Mouse (Mus musculus) heart, postnatal 0 days (tissue): ENCODE data around the gene Dhx30.

Experiments
- CTCF ChIP-seq: IDR thresholded peaks from 2 replicates; pipeline ENCODE4 v1.5.1; 2016; ENCODE audit warnings: antibody characterized with exemption, control low read depth, low read depth
- EP300 ChIP-seq: IDR thresholded peaks from 2 replicates; pipeline ENCODE4 v1.6.1; 2016; ENCODE audit warnings: antibody characterized with exemption, low read depth

DNA sequence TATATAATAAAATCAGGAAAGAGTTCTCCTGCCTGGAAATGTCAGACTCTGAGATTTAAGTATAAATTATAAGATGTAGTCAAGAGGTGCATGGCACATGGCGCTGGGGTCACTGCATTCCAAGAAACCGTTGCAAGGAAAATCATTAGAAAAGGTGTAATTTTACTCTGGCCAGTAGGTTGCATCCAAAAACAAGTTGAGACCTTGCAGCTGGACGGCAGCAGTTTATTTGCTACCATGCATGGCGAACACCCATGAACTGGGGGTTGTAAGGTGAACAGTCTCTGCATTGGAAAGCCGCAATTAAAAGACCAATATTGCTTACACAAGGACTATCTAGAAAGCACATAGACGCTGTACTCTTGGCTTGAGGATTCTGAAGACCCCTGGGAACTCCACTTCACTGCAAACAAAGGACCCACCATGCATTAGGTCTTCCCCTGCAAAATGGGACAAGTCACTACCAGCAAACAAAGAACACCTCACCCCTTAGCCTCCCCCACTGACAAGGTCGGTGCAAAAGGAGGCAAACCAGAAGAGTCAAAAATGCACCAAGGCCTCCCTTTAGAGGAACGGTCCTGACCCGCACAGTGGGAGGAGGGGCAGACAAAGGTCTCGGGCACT, 1.2 kb downstream of the Dhx30 start:
- TF ChIP-seq CTCF: no peak
- no peak for TF ChIP-seq EP300
